Mouse (Mus musculus) ES-Bruce4 (cell line): Measurements from ENCODE around the gene Msto1.
"Not testable (repeated sequence)": the region's sequence is repeated elsewhere in the genome, so short reads cannot be mapped to it uniquely, and the experiment has no call there.

Experiments used
- CTCF ChIP-seq: IDR thresholded peaks from one replicate; pipeline ENCODE4 v1.8.1; 2011; ENCODE audit warnings: low read depth, low read length
- POLR2A ChIP-seq: IDR thresholded peaks from one replicate; pipeline ENCODE4 v1.8.1; 2011; ENCODE audit warnings: low read length; ENCODE audit not compliant: insufficient read depth

GRCm38 (mm10) chr3:88882536-88882935 lies 31.3 kb downstream of the Msto1 start:
- TF ChIP-seq CTCF, POLR2A: not testable (repeated sequence)
